Mouse (Mus musculus) testis, postnatal 14 days (tissue): ENCODE data around the gene Pbdc1.
A peak's percentile ranks its signal among the peaks of the same experiment; 100 is the strongest.
"Not testable (repeated sequence)": the region's sequence is repeated elsewhere in the genome, so short reads cannot be mapped to it uniquely, and the experiment has no call there.

Source experiments
- DNase-seq: peaks from one replicate; pipeline ENCODE4 v3.0.0; 2021; ENCODE audit warnings: low spot score

Pbdc1 gene

GRCm38 (mm10) chrX:105079615-105080092 is at the start of gene Pbdc1:
Gene Pbdc1 (plus strand): TSS chrX:105079756.
- peak; percentile 92 for DNase-seq

GRCm38 (mm10) chrX:105037666-105038065 is 41.9 kb upstream of the Pbdc1 start:
- DNase-seq, result no peak

- DNase-seq, result no peak
Measured at GRCm38 (mm10) chrX:105064294-105064693, 15.3 kb upstream of the Pbdc1 start.

GRCm38 (mm10) chrX:105064801-105065200 is 14.8 kb upstream of the Pbdc1 start:
- no peak for DNase-seq

- peak; percentile 83 for DNase-seq
Measured at GRCm38 (mm10) chrX:105069671-105070503, 9.7 kb upstream of the Pbdc1 start.

- no peak for DNase-seq
Measured at GRCm38 (mm10) chrX:105079151-105079550, 405 bp upstream of the Pbdc1 start.

GRCm38 (mm10) chrX:105080096-105080495 is 540 bp downstream of the Pbdc1 start:
- no peak for DNase-seq

- DNase-seq, result not testable (repeated sequence)
Measured at GRCm38 (mm10) chrX:105083013-105083412, 3.5 kb downstream of the Pbdc1 start.

GRCm38 (mm10) chrX:105104175-105104574 is 24.6 kb downstream of the Pbdc1 start:
- no peak for DNase-seq

- DNase-seq, result no peak
Measured at GRCm38 (mm10) chrX:105114994-105115393, 35.4 kb downstream of the Pbdc1 start.

GRCm38 (mm10) chrX:105120275-105121226 is 41.0 kb downstream of the Pbdc1 start, which contains the start of gene Magee1:
Gene Magee1 (plus strand): TSS chrX:105120378.
- peak; percentile 57 for DNase-seq

GRCm38 (mm10) chrX:105121227-105121865 is 41.8 kb downstream of the Pbdc1 start:
- DNase-seq, result peak; percentile 45

- no peak for DNase-seq
Measured at GRCm38 (mm10) chrX:105124903-105125302, 45.3 kb downstream of the Pbdc1 start.

- no peak for DNase-seq
Measured at GRCm38 (mm10) chrX:105151872-105152461, 72.4 kb downstream of the Pbdc1 start.

- not testable (repeated sequence) for DNase-seq
Measured at GRCm38 (mm10) chrX:105165007-105165406, 85.5 kb downstream of the Pbdc1 start.
